Mouse (Mus musculus) intestine, embryonic 16.5 days (tissue): Measurements from ENCODE around the gene Pacs1. TPM values are rescaled to one million over a fixed set of nuclear protein-coding genes. Genes with fewer than 3 reads are reported as not detected.

Experiments
- ATAC-seq: fragments of 200-750 bp; cut with Nextera tagmentation; 2 replicates; pipeline ENCODE4 v1.8.0; 2017; ENCODE audit warnings: moderate TSS enrichment, moderate library complexity
- H3K27ac ChIP-seq: fragments of 300-500 bp; sonication (generic); 2 replicates; pipeline ENCODE4 v1.5.1; 2014; ENCODE audit warnings: mild to moderate bottlenecking, low read length
- H3K27me3 ChIP-seq: fragments of 300-500 bp; sonication (generic); replicated peaks from 2 replicates; pipeline ENCODE4 v1.6.1; 2014; ENCODE audit warnings: low read length, control low read depth, mixed read lengths; ENCODE audit not compliant: control insufficient read depth, insufficient read depth
- H3K36me3 ChIP-seq: fragments of 300-500 bp; sonication (generic); 2 replicates; pipeline ENCODE4 v1.6.1; 2014; ENCODE audit warnings: low read length, control low read depth; ENCODE audit not compliant: control insufficient read depth, insufficient read depth
- H3K4me1 ChIP-seq: fragments of 300-500 bp; sonication (generic); 2 replicates; pipeline ENCODE4 v1.6.1; 2014; ENCODE audit warnings: low read length, control low read depth, mixed read lengths; ENCODE audit not compliant: control insufficient read depth, insufficient read depth
- H3K4me2 ChIP-seq: fragments of 300-500 bp; sonication (generic); 2 replicates; pipeline ENCODE4 v1.6.1; 2014; ENCODE audit warnings: low read depth, low read length, control low read depth
- H3K4me3 ChIP-seq: fragments of 300-500 bp; sonication (generic); 2 replicates; pipeline ENCODE4 v1.5.1; 2014; ENCODE audit warnings: mild to moderate bottlenecking, low read length
- H3K9ac ChIP-seq: fragments of 300-500 bp; sonication (generic); 2 replicates; pipeline ENCODE4 v1.6.1; 2014; ENCODE audit warnings: low read depth, low read length
- H3K9me3 ChIP-seq: fragments of 300-500 bp; sonication (generic); 2 replicates; pipeline ENCODE4 v1.6.1; 2016; ENCODE audit warnings: low read length, control low read depth; ENCODE audit not compliant: control insufficient read depth
- WGBS: fragments of 180-500 bp; shearing (Covaris S2); extraction: QIAGEN DNeasy Blood & Tissue Kit; methylation state at CpG from one replicate; pipeline ENCODE4 v1.1.7; 2014; 5-methylcytosine and 5-hydroxymethylcytosine counted together
- polyA plus RNA-seq: library from polyadenylated mRNA; unstranded; fragments of >200 nt; fragmentation: Nextera tagmentation; extraction: Ambion mirVana; gene quantifications from 2 replicates; pipeline ENCODE4 v1.2.1, GENCODE M21; 2015

Pacs1 gene
- polyA plus RNA-seq, 1 experiment from 2014 or later: 11.4 TPM

DNA sequence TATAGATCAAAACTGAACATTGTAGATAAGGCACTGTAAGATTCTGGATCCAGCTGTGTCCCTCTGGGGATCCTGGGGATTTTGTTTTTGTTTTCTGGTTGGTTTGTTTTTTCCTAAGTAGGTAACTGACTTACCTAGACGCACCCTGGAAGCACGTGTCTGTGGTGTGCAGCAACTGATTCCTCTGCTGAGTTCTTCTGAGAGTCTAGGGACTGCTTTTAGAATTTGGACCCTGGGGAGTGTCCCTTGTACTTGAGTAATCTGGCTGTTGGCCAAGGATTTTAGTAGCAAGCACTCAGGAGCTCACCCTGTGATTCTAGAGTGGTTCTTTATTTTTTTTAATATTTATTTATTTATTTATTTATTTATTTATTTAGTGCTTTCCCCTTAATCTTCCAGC is 85.5 kb downstream of the Pacs1 start:
- no peak overlapping the region for H3K4me2 ChIP-seq
- peaks cover 7% of the 10 kb centered on the region; the same call in 1 of the 2 replicates for H3K4me1 ChIP-seq
- 88% methylated on average over 2 of the region's 2 CpGs for WGBS
- no peaks in the 10 kb centered on the region for H3K27me3 ChIP-seq
- H3K27ac ChIP-seq: no peak overlapping the region
- H3K9me3 ChIP-seq: 0 out of 2 replicates have a peak, but pooled peaks cover 6% of the 10 kb centered on the region
- 0 out of 2 replicates have a peak, but pooled peaks cover 4% of the 10 kb centered on the region for H3K36me3 ChIP-seq
- H3K9ac ChIP-seq: no peak overlapping the region
- no peak overlapping the region for H3K4me3 ChIP-seq
- no peak for ATAC-seq

DNA sequence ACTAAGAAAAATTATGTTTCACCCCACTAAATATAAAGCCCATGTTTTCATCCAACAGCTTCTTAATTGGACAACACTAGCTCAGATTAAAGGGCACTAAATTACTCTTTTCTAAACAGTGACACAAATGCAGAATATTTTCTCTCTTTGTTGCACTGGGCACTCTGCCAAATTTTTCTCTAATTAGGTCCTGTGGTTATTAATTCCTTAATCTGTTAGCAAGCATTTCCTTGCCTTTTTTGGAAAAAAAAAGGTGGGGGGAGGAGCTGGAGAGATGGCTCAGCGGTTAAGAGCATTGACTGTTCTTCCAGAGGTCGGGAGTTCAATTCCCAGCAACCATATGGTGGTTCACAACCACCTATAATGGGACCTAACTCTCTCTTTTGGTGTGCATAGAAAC is 91.0 kb downstream of the Pacs1 start:
- Histone ChIP-seq H3K27ac (no peak overlapping the region), H3K9ac (no peak overlapping the region), H3K4me3 (no peak overlapping the region), H3K27me3 (no peaks in the 10 kb centered on the region), H3K4me2 (no peak overlapping the region), H3K4me1 (no peaks in the 10 kb centered on the region), H3K9me3 (0 out of 2 replicates have a peak, but pooled peaks cover 6% of the 10 kb centered on the region), H3K36me3 (0 out of 2 replicates have a peak, but pooled peaks cover 4% of the 10 kb centered on the region)
- WGBS: 58% methylated on average over 2 of the region's 2 CpGs
- no peak for ATAC-seq

DNA sequence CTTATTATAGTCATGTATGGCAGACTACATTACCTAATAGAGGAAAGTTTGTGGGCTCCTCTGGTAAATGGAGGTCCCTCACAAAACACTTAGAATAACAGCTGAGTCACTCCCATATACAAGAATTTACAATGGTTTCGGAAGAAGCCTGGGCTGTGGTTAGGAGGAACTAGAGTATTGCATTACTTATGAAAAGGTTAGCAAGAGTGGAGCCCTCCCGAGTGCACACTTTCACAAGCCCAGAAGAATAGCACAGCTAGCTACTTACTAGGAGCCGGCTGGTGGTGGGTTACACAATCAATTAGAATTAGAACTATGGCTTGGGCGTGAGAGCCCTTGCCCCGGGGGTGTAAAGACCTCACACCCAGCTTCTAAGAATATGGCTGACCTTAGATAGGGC is 94.3 kb downstream of the Pacs1 start:
- H3K9ac ChIP-seq: no peak overlapping the region
- H3K36me3 ChIP-seq: no peaks in the 10 kb centered on the region
- no peak overlapping the region for H3K4me3 ChIP-seq
- H3K27ac ChIP-seq: no peak overlapping the region
- no peak for ATAC-seq
- no peaks in the 10 kb centered on the region for H3K4me1 ChIP-seq
- H3K9me3 ChIP-seq: no peaks in the 10 kb centered on the region
- 75% methylated on average over 5 of the region's 5 CpGs for WGBS
- no peak overlapping the region for H3K4me2 ChIP-seq
- H3K27me3 ChIP-seq: no peaks in the 10 kb centered on the region

DNA sequence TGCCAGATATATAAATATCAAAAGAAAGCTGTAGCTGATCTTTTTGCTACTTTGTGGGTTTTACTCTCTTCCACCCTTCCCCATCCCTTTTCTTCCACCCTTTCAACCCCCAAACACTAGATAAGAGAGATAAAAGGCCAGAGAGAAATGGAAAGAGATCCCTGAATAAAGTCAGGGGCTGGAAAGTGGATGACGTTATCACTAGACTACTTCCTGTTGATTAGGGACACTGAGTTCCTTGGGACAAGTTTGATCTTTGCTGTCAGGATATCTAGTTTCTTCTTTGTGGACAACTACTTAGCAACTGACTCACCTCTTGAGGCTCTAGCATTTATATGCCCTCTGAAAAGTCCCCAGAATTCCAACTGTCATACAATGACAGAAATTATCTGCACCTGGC is 102.5 kb downstream of the Pacs1 start:
- no peak for ATAC-seq
- no peak overlapping the region for H3K27ac ChIP-seq
- 77% methylated on average over 1 of the region's 1 CpGs for WGBS

DNA sequence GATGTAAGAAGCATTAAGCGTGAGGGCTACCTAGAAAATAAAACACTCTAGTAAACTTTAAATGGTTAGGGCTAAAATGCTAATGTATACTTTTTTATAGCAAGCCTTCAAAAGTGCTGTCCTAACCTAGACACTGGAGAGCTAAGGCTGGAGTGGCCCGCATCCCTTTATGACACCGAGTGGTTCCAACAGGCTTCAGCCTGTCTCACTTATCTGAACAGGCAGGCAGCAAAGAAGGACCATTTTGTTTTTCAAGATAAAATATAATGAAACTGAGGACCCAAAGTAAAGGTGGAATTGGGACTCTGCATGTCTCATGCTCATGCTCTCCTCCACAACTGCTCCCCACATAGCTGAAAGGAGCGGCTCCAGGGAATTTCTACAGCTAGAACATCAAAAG is 105.4 kb downstream of the Pacs1 start:
- ATAC-seq: no peak
- Histone ChIP-seq H3K27me3 (no peaks in the 10 kb centered on the region), H3K27ac (no peak overlapping the region), H3K4me2 (no peak overlapping the region), H3K4me3 (no peak overlapping the region), H3K4me1 (no peaks in the 10 kb centered on the region), H3K9me3 (no peaks in the 10 kb centered on the region), H3K9ac (no peak overlapping the region), H3K36me3 (no peaks in the 10 kb centered on the region)
- WGBS: 89% methylated on average over 4 of the region's 4 CpGs

More for the DNA sequence above, 102.5 kb downstream of the Pacs1 start:
- H3K9ac ChIP-seq: no peak overlapping the region
- H3K36me3 ChIP-seq: no peaks in the 10 kb centered on the region
- no peak overlapping the region for H3K4me2 ChIP-seq
- no peaks in the 10 kb centered on the region for H3K27me3 ChIP-seq
- H3K4me1 ChIP-seq: no peaks in the 10 kb centered on the region
- no peak overlapping the region for H3K4me3 ChIP-seq
- no peaks in the 10 kb centered on the region for H3K9me3 ChIP-seq

DNA sequence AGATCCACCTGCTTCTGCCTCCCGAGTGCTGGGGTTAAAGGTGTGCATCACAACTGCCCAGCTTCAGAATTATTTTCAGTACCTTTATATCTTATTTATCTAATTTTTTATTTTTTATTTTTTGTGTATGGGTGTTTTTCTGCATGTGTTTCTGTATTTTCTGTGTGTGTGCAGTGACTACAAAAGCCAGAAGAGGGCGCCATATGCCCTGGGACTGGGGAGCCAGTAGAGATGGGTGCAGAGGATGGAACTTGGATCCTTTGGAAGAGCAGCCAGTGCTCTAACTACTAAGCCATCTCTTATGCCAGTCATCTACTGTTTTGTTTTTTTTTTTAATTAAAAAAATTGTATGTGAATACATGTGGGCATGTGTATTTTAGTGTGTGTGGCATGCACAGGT is 108.5 kb downstream of the Pacs1 start:
- H3K4me3 ChIP-seq: no peak overlapping the region
- no peaks in the 10 kb centered on the region for H3K4me1 ChIP-seq
- no peak overlapping the region for H3K27ac ChIP-seq
- ATAC-seq: no peak
- no peaks in the 10 kb centered on the region for H3K27me3 ChIP-seq
- H3K9me3 ChIP-seq: no peaks in the 10 kb centered on the region
- H3K36me3 ChIP-seq: no peaks in the 10 kb centered on the region
- no peak overlapping the region for H3K9ac ChIP-seq
- no peak overlapping the region for H3K4me2 ChIP-seq
- 64% methylated on average over 2 of the region's 2 CpGs for WGBS

DNA sequence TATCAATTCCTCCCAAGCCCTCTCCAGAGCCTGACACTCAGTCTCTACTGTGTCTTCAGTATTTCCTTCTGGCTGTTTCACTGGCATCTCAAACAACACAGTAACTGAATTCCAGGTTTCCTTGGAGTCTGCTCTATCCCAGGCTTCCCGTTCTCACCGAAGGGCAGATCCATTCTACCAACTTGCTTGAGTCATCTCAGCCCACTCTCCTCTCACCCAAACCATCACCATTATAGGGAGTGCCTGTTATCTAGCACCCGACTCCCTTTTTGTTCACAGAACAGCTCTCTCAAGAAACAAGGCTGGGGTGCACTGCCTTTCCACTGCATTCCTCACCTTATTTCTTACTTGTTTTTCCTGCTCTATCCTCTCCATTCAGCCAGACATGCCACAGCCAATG is 111.0 kb downstream of the Pacs1 start:
- no peak overlapping the region for H3K27ac ChIP-seq

DNA sequence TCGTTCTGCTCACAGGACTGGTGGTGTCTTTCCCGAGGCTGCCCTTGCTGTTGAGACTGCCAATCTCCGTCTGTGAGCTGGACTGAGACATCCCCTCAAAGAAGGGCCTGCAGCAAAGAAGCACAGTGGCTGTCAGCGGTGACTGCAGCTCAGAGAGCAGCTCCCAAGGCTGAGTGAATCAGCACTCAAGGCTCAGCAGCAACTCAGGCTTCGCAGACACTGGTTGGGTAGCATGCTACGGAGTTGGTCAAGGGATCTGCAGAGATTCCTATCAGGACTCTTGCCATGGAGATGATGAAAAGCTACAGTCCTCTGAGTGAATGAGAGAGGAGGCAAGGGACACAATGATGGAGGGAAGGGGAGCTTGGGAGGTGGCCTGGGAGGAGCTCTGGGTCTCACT is 120.7 kb downstream of the Pacs1 start:
- Histone ChIP-seq H3K4me2 (no peak overlapping the region), H3K9ac (no peak overlapping the region), H3K27ac (no peak overlapping the region), H3K36me3 (0 out of 2 replicates have a peak, but pooled peaks cover 3% of the 10 kb centered on the region), H3K4me1 (no peaks in the 10 kb centered on the region), H3K4me3 (no peak overlapping the region), H3K9me3 (no peaks in the 10 kb centered on the region), H3K27me3 (no peaks in the 10 kb centered on the region)
- ATAC-seq: no peak
- 90% methylated on average over 6 of the region's 6 CpGs for WGBS

More for the DNA sequence above, 111.0 kb downstream of the Pacs1 start:
- no peaks in the 10 kb centered on the region for H3K4me1 ChIP-seq
- no peak overlapping the region for H3K9ac ChIP-seq
- H3K4me3 ChIP-seq: no peak overlapping the region
- no peak overlapping the region for H3K4me2 ChIP-seq
- no peak for ATAC-seq
- no peaks in the 10 kb centered on the region for H3K36me3 ChIP-seq
- no peaks in the 10 kb centered on the region for H3K9me3 ChIP-seq
- 94% methylated on average over 3 of the region's 3 CpGs for WGBS
- H3K27me3 ChIP-seq: no peaks in the 10 kb centered on the region

DNA sequence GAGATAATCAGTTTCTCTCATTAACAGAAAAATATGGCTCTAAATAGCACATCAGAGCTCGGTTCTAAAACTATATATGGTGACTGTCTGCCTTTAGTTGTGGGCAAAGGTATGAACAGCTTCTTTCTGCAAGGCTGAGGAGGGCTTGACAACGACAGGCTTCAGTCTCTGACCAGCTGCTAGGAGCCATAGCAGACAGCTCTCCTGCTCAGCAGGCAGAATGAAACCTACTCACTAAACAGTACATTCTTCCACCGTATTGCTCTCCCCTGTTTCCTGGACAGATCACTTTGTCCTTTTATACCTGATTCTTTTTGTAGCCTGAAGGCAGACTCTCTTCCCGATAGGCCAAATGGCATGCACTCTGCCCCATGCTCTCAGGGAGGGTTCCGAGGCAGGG is 121.2 kb downstream of the Pacs1 start:
- H3K36me3 ChIP-seq: 0 out of 2 replicates have a peak, but pooled peaks cover 3% of the 10 kb centered on the region
- no peaks in the 10 kb centered on the region for H3K4me1 ChIP-seq
- WGBS: 89% methylated on average over 5 of the region's 5 CpGs
- H3K9ac ChIP-seq: no peak overlapping the region
- no peak for ATAC-seq
- H3K4me3 ChIP-seq: no peak overlapping the region
- no peak overlapping the region for H3K4me2 ChIP-seq
- H3K27me3 ChIP-seq: no peaks in the 10 kb centered on the region
- H3K27ac ChIP-seq: no peak overlapping the region
- H3K9me3 ChIP-seq: no peaks in the 10 kb centered on the region

DNA sequence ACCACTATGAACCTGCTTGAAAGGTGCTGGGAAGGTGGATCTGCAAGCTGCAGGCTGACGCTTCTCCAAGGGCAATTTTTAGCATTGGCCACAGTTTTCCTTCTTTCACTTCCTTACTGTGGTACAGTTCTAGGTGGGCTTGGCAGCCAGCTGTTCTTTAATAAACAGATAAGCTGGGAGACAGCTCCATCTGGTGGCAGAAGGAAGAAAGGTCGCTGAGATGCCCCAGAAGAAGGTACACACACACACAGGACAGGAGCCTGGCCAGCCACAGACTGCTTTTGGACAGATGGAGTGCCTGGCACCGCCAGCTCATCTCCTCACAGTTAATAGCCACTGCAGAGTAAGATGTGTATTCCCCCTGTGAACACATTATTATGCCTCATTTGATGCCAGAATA is 121.6 kb downstream of the Pacs1 start:
- no peak overlapping the region for H3K4me3 ChIP-seq
- no peak overlapping the region for H3K9ac ChIP-seq
- H3K9me3 ChIP-seq: no peaks in the 10 kb centered on the region
- no peaks in the 10 kb centered on the region for H3K4me1 ChIP-seq
- H3K4me2 ChIP-seq: no peak overlapping the region
- no peak for ATAC-seq
- H3K27ac ChIP-seq: no peak overlapping the region
- 40% methylated on average over 3 of the region's 3 CpGs for WGBS
- H3K27me3 ChIP-seq: no peaks in the 10 kb centered on the region
- 0 out of 2 replicates have a peak, but pooled peaks cover 3% of the 10 kb centered on the region for H3K36me3 ChIP-seq
